Mouse (Mus musculus): ENCODE data around the gene Tmem128.

DNA sequence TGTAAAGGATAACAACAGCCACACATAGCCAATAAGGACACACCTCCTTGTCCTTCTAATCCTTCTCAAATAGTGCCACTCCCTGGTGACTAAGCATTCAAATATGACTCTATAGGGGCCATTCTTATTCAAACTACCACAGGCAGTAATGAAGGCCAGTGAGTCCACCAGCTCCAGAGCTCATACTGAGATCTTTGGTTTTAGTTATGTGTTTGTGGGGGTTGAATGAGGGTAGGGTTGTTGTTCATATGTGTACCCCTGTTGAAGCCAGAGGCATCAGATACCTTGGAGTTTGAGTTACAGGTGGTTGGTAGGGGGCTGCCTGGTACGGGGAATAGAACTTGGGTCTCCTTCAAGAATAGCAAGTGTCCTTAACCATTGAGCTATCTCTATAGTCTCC is 3.4 kb upstream of the Tmem128 start:
- TF ChIP-seq POLR2A (IDR thresholded peaks at IDR 0.05; ENCODE audit: borderline replicate concordance, extremely low read depth, low read depth, low read length) = no peak
- TF ChIP-seq CTCF (IDR thresholded peaks at IDR 0.05; ENCODE audit: insufficient read depth, low read length) = no peak

All from lung, adult 2 months (tissue).